Mouse (Mus musculus) left cerebral cortex, postnatal 14 days (tissue): ENCODE measurements at regions not wholly inside any gene's neighbourhood (a gene's known extent, or its start where the extent isn't known, plus 50 kb on each side); places are given as distances from the start of the nearest gene placed in this dataset.
"Not testable (repeated sequence)": the region's sequence is repeated elsewhere in the genome, so short reads cannot be mapped to it uniquely, and the experiment has no call there.

Experiments used
- DNase-seq, 2 experiments: peaks; one replicate each; pipeline ENCODE4 v3.0.0; 2021 to 2022; ENCODE audit warnings: low spot score in 2 of 2, mixed read lengths in 1 of 2
- intact Hi-C: fragments of 180-260 bp; cut with DNase I; formaldehyde crosslinking; loops from one replicate; pipeline ENCODE4 v1.15.1; 2025

GRCm38 (mm10) chr6:6496789-6497188, 81.7 kb downstream of the Sem1 start:
- no peak for DNase-seq
- intact Hi-C loops, result no loop called here

- intact Hi-C loops, result no loop called here
- no peak for DNase-seq
These were observed 82.1 kb downstream of the Sem1 start for GRCm38 (mm10) chr6:6496336-6496735.

- intact Hi-C loops, result no loop called here
- DNase-seq, result peak; percentile 50 to 68
These were observed 90.3 kb downstream of the Sem1 start for GRCm38 (mm10) chr6:6488191-6488590.

- intact Hi-C loops, DNase-seq: not testable (repeated sequence)
These were observed 96.9 kb downstream of the Sem1 start for GRCm38 (mm10) chr6:6481596-6481995.

- no peak for DNase-seq
- intact Hi-C loops, result no loop called here
These were observed 108.1 kb downstream of the Sem1 start for GRCm38 (mm10) chr6:6470397-6470796.

- no peak for DNase-seq
- intact Hi-C loops, result no loop called here
These were observed 110.9 kb downstream of the Sem1 start for GRCm38 (mm10) chr6:6467526-6467925.

- intact Hi-C loops, result no loop called here
- no peak for DNase-seq
These were observed 112.2 kb downstream of the Sem1 start for GRCm38 (mm10) chr6:6466231-6466630.

- intact Hi-C loops, result no loop called here
- DNase-seq, result no peak
These were observed 114.5 kb downstream of the Sem1 start for GRCm38 (mm10) chr6:6463807-6464470.

GRCm38 (mm10) chr6:6459918-6460239, 118.6 kb downstream of the Sem1 start:
- intact Hi-C loops, result no loop called here
- no peak for DNase-seq

GRCm38 (mm10) chr6:6459006-6459917, 119.2 kb downstream of the Sem1 start:
- DNase-seq, result no peak
- intact Hi-C loops, result no loop called here

GRCm38 (mm10) chr6:6457726-6458125, 120.7 kb downstream of the Sem1 start:
- intact Hi-C loops, result no loop called here
- DNase-seq, result no peak

GRCm38 (mm10) chr6:6457001-6457400, 121.5 kb downstream of the Sem1 start:
- intact Hi-C loops, result no loop called here
- no peak for DNase-seq

- intact Hi-C loops, result no loop called here
- no peak for DNase-seq
These were observed 122.9 kb downstream of the Sem1 start for GRCm38 (mm10) chr6:6455566-6455965.

- intact Hi-C loops, result no loop called here
- no peak for DNase-seq
These were observed 124.1 kb downstream of the Sem1 start for GRCm38 (mm10) chr6:6454396-6454795.

- DNase-seq, result no peak
- intact Hi-C loops, result no loop called here
These were observed 143.6 kb downstream of the Sem1 start for GRCm38 (mm10) chr6:6434855-6435254.

- no peak for DNase-seq
- intact Hi-C loops, result no loop called here
These were observed 144.1 kb downstream of the Sem1 start for GRCm38 (mm10) chr6:6434261-6434802.

GRCm38 (mm10) chr6:6433179-6433578, 145.3 kb downstream of the Sem1 start:
- DNase-seq, result no peak
- intact Hi-C loops, result no loop called here

- DNase-seq, result peak; percentile 21 to 26
- intact Hi-C loops, result no loop called here
These were observed 163.5 kb downstream of the Sem1 start for GRCm38 (mm10) chr6:6414654-6415610.

- intact Hi-C loops, result no loop called here
- no peak for DNase-seq
These were observed 180.5 kb downstream of the Sem1 start for GRCm38 (mm10) chr6:6397997-6398396.
